Mouse (Mus musculus): ENCODE results near the gene Hsd17b10. TPM values are rescaled to one million over a fixed set of nuclear protein-coding genes. Genes with fewer than 3 reads are reported as not detected.

Hsd17b10 gene
- total RNA-seq (2014; fragmentation: Nextera tagmentation) (95.2 and 96.7 TPM in 2 replicates), total RNA-seq (2017) (109 and 115 TPM in 2 replicates)

DNA sequence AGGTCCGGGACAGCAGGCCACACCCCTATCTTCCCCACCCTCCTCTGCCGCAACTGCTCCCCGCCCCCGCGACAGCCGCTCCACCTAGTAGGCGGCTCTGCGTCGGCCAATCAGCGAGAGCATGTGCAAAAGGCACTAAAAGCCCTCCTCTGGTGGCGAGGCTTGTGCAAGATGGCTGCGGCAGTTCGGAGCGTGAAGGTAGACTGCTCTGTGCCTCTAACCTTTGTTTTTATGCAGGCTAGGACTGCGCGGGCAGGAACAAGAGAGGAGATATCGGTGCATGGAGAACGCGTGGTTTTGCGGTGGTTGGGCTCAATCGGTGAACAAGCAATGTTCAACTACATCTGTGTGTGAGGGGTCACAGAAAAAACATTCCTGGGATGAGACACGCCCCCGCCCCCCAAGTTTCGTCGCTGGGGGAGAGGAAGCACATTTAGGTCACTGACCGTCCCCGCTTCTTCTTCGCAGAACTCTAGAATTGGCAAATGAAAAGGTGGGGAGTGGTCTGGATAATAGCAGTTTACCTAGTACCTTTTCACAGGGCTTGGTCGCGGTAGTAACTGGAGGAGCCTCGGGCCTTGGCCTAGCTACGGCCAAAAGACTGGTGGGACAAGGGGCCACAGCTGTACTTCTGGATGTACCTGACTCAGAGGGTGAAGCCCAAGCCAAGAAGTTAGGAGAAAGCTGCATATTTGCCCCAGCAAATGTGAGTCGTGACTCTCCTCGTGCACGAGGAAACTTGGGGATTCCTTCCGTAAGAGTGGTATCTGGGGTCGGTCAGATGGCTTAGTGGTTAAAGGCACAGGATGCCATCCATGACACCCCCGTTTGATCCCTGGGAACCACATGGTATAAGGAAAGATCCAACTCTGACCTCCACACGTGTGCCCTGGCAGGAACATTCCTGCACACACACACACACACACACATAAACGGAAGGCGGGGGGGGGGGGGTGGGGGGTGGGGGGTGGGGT is at the start of gene Hsd17b10:
Gene Hsd17b10 (plus strand): TSS at position 109 of the 974 bp plus-strand sequence.
- peak; percentile 100 for ATAC-seq (replicated peaks; ENCODE audit: low FRiP score, low TSS enrichment, poor library complexity, severe bottlenecking)

- ATAC-seq (replicated peaks; ENCODE audit: low FRiP score, low TSS enrichment, poor library complexity, severe bottlenecking), result no peak
Observed at GRCm38 (mm10) chrX:151999006-151999710, 2.5 kb upstream of the Hsd17b10 start.

- ATAC-seq (replicated peaks; ENCODE audit: low FRiP score, low TSS enrichment, poor library complexity, severe bottlenecking), result peak; percentile 23; the same call in 1 of the 2 replicates
Observed at GRCm38 (mm10) chrX:152001182-152001684, 412 bp upstream of the Hsd17b10 start.

DNA sequence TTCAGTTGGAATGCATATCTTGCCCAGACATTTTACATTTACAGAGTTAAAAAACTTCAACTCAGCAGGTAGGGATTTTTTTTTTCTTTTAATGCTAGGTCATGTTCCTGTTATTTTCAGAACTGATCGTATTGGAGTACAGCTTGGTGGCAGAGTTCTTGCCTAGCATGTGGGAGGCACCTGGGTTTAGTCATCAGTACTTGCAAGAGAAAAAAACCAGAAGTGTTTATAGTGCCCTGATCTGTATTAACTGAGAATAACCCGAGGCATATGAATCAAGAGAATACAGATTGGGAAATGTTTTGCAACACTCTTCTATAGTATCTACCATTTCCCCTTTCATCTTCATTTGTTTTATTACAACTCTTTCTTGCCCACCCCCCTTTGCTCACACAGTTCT is 1.2 kb downstream of the Hsd17b10 start:
- no peak for ATAC-seq (replicated peaks; ENCODE audit: low FRiP score, low TSS enrichment, poor library complexity, severe bottlenecking)

- ATAC-seq (replicated peaks; ENCODE audit: low FRiP score, low TSS enrichment, poor library complexity, severe bottlenecking), result no peak
Observed at GRCm38 (mm10) chrX:152007863-152008262, 6.2 kb downstream of the Hsd17b10 start.

DNA sequence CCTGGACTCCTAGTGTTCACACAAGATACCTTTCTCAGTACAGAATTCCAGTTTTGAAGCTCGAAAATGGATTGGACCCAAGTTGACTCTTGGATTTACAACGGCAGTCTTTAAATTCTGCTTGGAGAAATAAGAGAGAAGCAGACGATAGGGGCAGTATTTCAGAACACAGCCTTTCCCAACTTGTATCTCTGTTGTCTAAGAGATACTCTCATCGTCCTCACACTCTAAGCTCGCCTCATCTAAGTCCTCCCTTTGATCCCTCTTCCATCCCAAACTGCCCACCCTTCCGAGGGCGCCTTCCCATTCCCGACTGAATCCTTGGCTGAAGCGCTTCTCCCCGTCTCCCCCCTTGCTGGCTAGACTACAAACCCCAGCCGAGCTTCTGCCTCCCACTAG is 14.1 kb downstream of the Hsd17b10 start:
- 0 out of 2 replicates have a peak, but pooled peaks have one; percentile 22 for ATAC-seq (replicated peaks; ENCODE audit: low FRiP score, low TSS enrichment, poor library complexity, severe bottlenecking)

DNA sequence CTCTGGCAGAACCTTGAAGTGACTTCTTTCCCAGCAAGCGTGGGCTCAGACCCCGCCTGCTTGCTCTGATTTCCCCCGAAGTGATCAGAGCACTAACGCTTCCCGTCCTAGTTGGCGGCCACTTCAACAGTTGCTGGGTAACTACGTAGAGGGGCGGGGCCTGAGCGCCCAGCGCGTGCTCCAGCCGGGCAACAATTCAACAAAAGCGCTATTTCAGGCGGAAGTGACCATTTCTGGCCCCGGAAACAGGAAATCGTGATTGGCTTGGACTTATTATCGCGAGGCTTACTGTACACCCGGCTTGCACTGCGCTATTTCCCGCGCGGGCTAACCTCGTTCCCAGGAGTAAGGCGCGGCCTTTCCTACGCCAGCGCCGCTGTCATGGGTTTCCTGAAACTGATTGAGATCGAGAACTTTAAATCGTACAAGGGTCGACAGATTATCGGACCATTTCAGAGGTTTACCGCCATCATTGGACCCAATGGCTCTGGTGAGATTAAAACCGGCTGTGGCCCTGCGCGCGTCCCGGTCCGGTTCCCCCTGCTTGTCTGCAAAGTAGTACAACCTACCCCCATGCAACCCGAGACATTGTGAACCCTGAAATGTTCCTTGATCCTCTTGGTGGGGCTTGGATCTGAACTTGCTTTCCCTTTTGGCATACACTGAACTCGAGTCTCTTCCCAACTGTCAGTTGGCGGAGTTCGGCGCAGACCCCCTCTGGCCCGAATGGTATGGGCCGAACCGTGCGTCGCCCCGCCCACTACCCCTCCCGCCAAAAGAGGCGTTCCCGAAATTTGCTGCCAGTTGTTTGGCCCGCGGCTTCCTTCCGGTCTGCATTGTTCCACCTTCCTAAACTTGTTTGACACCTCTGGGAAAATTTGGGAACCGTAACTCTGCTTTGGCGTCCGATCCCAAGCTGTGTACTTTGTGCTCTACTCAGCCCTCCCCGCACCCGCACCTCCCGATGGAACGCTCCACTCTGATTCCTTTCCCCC is 14.8 kb downstream of the Hsd17b10 start, which contains the start of the genes Ribc1 and Smc1a:
Gene Ribc1 (minus strand): TSS at position 145 of the 995 bp plus-strand sequence.
Gene Smc1a (plus strand): TSS at position 278 of the 995 bp plus-strand sequence.
- ATAC-seq (replicated peaks; ENCODE audit: low FRiP score, low TSS enrichment, poor library complexity, severe bottlenecking), result peak; percentile 89

DNA sequence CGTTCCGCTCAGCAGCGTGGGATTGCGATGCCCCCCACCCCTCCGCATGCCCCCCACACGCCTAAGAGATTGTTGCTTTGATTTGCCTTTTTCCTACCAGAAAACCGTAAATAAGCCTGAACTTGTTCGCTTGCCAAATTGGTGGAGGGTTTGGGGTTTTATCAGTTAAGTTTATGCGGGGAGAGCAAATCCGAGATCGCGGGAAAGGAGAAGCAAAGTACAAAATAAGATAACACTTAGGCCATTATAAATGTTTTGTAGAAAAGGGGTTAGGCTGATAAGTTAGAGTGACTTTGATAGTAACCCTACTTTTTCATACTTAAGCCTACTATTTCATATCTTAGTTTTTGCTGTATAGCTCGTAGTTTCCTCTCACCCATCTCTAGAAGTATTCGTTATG is 15.5 kb downstream of the Hsd17b10 start:
- ATAC-seq (replicated peaks; ENCODE audit: low FRiP score, low TSS enrichment, poor library complexity, severe bottlenecking), result no peak

- ATAC-seq (replicated peaks; ENCODE audit: low FRiP score, low TSS enrichment, poor library complexity, severe bottlenecking), result peak; percentile 51
Observed at GRCm38 (mm10) chrX:152019294-152019693, 17.6 kb downstream of the Hsd17b10 start.

DNA sequence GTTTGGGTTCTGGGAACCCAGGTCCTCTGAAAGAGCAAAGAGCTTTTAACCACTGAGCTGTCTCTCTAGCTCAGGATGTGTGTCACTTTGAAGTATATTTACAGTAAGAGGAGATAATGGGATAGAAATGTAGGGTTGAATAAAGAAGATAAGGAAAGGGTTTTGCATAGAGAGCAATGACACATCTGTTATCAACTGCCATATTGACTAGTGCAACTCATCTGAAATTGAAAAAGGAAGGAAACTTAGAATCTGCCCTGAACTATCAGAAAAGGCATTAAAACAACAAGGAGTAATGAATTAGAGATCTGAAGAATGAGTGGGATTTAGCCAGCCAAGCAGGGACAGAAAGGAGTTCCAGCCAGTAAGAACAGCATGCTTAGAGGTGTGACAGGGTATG is 38.2 kb downstream of the Hsd17b10 start:
- ATAC-seq (replicated peaks; ENCODE audit: low FRiP score, low TSS enrichment, poor library complexity, severe bottlenecking), result peak; percentile 98

- no peak for ATAC-seq (replicated peaks; ENCODE audit: low FRiP score, low TSS enrichment, poor library complexity, severe bottlenecking)
Observed at GRCm38 (mm10) chrX:152047230-152047629, 45.6 kb downstream of the Hsd17b10 start.

DNA sequence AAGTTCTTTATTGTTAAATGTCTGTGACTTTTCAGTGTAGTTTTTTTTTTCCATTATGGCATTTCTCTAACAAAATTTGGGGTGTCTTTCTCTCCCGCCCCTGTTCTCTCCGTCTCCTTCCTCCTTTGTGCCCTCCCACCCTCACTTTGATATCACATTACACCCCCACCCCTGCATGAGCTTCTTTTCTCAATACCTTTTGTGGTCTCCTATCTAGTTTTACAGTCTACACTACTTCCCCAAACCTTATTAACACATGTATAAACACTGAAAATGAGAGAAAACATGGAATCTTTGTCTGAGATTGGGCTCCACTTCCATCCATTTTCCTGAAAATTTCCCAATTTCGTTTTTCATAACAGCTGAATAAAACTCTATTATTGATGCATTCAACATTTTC is 50.9 kb downstream of the Hsd17b10 start:
- ATAC-seq (replicated peaks; ENCODE audit: low FRiP score, low TSS enrichment, poor library complexity, severe bottlenecking), result no peak

Other genes with a start within 250 kb of the Hsd17b10 start
- gene Huwe1, start 201.0 kb upstream of the Hsd17b10 start, total RNA-seq (2014; fragmentation: Nextera tagmentation), result 211 and 269 TPM in 2 replicates
- 136 and 162 TPM in 2 replicates for gene Huwe1, start 201.0 kb upstream of the Hsd17b10 start, total RNA-seq (2017)
- 2.2 and 2.8 TPM in 2 replicates for gene Ribc1, start 14.4 kb downstream of the Hsd17b10 start, total RNA-seq (2014; fragmentation: Nextera tagmentation)
- gene Ribc1, start 14.4 kb downstream of the Hsd17b10 start, total RNA-seq (2017), result 3.0 and 4.3 TPM in 2 replicates
- 127 and 155 TPM in 2 replicates for gene Smc1a, start 14.6 kb downstream of the Hsd17b10 start, total RNA-seq (2014; fragmentation: Nextera tagmentation)
- gene Smc1a, start 14.6 kb downstream of the Hsd17b10 start, total RNA-seq (2017), result 317 and 323 TPM in 2 replicates
- 0.62 and 1.6 TPM in 2 replicates for gene Iqsec2, start 142.4 kb downstream of the Hsd17b10 start, total RNA-seq (2014; fragmentation: Nextera tagmentation)
- gene Iqsec2, start 142.4 kb downstream of the Hsd17b10 start, total RNA-seq (2017), result 1.6 and 2.2 TPM in 2 replicates
- gene Kdm5c, start 231.2 kb downstream of the Hsd17b10 start, total RNA-seq (2014; fragmentation: Nextera tagmentation), result 38.5 and 58.0 TPM in 2 replicates
- gene Kdm5c, start 231.2 kb downstream of the Hsd17b10 start, total RNA-seq (2017), result 45.7 and 48.0 TPM in 2 replicates